Mouse (Mus musculus): Measurements from ENCODE around the gene Bcan.

- TF ChIP-seq CTCF (IDR thresholded peaks at IDR 0.05; ENCODE audit: low read depth) (no peak), EP300 (optimal IDR thresholded peaks at IDR 0.05) (no peak)
Measured at GRCm38 (mm10) chr3:87944838-87945600, 55.0 kb downstream of the Bcan start.
